17 mouse cellular contexts compared by ENCODE assay signal in the genomic region with DNA sequence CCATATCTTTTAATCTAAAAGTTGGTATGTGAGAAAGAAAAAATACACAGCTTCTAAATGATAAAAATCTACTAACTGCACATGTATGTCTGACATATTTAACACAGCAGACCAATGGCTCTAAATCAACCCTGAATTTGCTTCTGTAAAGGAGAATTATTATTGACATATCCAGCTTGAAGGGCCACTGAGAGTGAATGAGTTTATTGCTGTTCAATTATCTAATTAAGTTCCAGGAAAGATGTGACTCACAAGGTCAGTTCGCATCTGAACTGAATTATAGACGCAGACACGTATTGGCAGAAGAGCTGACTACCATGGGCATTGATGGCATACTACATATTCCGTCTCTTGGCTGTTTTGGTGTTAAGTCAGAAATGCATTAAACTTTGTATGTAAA.
"Had no signal": no experiment of that assay in that cellular context is flagged by ENCODE, and none has a peak within 500 bp of the region (broad histone marks: within the 10 kb centered on the region; RNA-seq: fewer than 3 reads in every experiment).

No protein-coding gene starts in this region.

- ATAC-seq: midbrain, embryonic 16.5 days had no signal

- H3K4me1 ChIP-seq: midbrain, embryonic 10.5 days; midbrain, embryonic 12.5 days; neural tube, embryonic 13.5 days; neural tube, embryonic 15.5 days had no signal

- H3K36me3 ChIP-seq: midbrain, embryonic 10.5 days; midbrain, embryonic 12.5 days; neural tube, embryonic 13.5 days; neural tube, embryonic 15.5 days had no signal

- DNase-seq: lung, embryonic 14.5 days; lung, postnatal 10 days; lung, postnatal 4 days; midbrain, embryonic 14.5 days; right cerebral cortex, adult 18-20 months; right cerebral cortex, postnatal 25 days; right cerebral cortex, postnatal 4 days; spleen, adult 18-20 months; thymus, adult 18-20 months; thymus, postnatal 14 days; thymus, postnatal 36 days had no signal

- H3K4me3 ChIP-seq: midbrain, embryonic 10.5 days; midbrain, embryonic 12.5 days; myocyte; neural tube, embryonic 13.5 days; neural tube, embryonic 15.5 days had no signal

- H3K9me3 ChIP-seq: midbrain, embryonic 10.5 days; midbrain, embryonic 12.5 days; neural tube, embryonic 13.5 days; neural tube, embryonic 15.5 days had no signal

- H3K4me2 ChIP-seq: lung, embryonic 14.5 days; midbrain, embryonic 12.5 days; neural tube, embryonic 13.5 days; neural tube, embryonic 15.5 days had no signal

- H3K27me3 ChIP-seq: midbrain, embryonic 12.5 days; neural tube, embryonic 13.5 days; neural tube, embryonic 15.5 days had no signal

- H3K9ac ChIP-seq: lung, embryonic 14.5 days; midbrain, embryonic 12.5 days; neural tube, embryonic 13.5 days; neural tube, embryonic 15.5 days had no signal

- H3K27ac ChIP-seq: midbrain, embryonic 10.5 days; midbrain, embryonic 12.5 days; neural tube, embryonic 13.5 days; neural tube, embryonic 15.5 days had no signal
